Mouse (Mus musculus) midbrain, postnatal 0 days (tissue): ENCODE data around the gene Dock6. TPM values are rescaled to one million over a fixed set of nuclear protein-coding genes. Genes with fewer than 3 reads are reported as not detected.
A peak's percentile ranks its signal among the peaks of the same experiment; 100 is the strongest.
"Not testable (repeated sequence)": the region's sequence is repeated elsewhere in the genome, so short reads cannot be mapped to it uniquely, and the experiment has no call there.

ENCODE experiments used
- ATAC-seq: fragments of 200-750 bp; cut with Nextera tagmentation; 2 replicates; pipeline ENCODE4 v1.8.0; 2017; ENCODE audit warnings: moderate number of reproducible peaks, mild to moderate bottlenecking, moderate TSS enrichment, moderate library complexity; ENCODE audit not compliant: low FRiP score
- DNase-seq: peaks from one replicate; pipeline ENCODE4 v3.0.0-alpha.2; 2015; ENCODE audit warnings: low spot score
- H3K27ac ChIP-seq: fragments of 300-500 bp; sonication (generic); 2 replicates; pipeline ENCODE4 v1.5.1; 2014; ENCODE audit warnings: low read depth, mild to moderate bottlenecking, low read length, mixed read lengths
- H3K27me3 ChIP-seq: fragments of 300-500 bp; sonication (generic); 2 replicates; pipeline ENCODE4 v1.6.1; 2014; ENCODE audit warnings: low read length, control low read depth, mixed read lengths; ENCODE audit not compliant: insufficient read depth
- H3K36me3 ChIP-seq: fragments of 300-500 bp; sonication (generic); 2 replicates; pipeline ENCODE4 v1.6.1; 2014; ENCODE audit warnings: low read length, control low read depth, mixed read lengths; ENCODE audit not compliant: insufficient read depth
- H3K4me1 ChIP-seq: fragments of 300-500 bp; sonication (generic); 2 replicates; pipeline ENCODE4 v1.6.1; 2014; ENCODE audit warnings: mild to moderate bottlenecking, control low read depth, antibody characterized with exemption, low read length, mixed read lengths; ENCODE audit not compliant: insufficient read depth
- H3K4me2 ChIP-seq: fragments of 300-500 bp; sonication (generic); 2 replicates; pipeline ENCODE4 v1.6.1; 2014; ENCODE audit warnings: low read depth, mild to moderate bottlenecking, low read length, mixed read lengths; ENCODE audit not compliant: poor library complexity, severe bottlenecking
- H3K4me3 ChIP-seq: fragments of 300-500 bp; sonication (generic); 2 replicates; pipeline ENCODE4 v1.5.1; 2014; ENCODE audit warnings: low read depth, mild to moderate bottlenecking, low read length, moderate library complexity
- H3K9ac ChIP-seq: fragments of 300-500 bp; sonication (generic); replicated peaks from 2 replicates; pipeline ENCODE4 v1.6.1; 2014; ENCODE audit warnings: mild to moderate bottlenecking, low read length, moderate library complexity, mixed read lengths; ENCODE audit not compliant: poor library complexity, severe bottlenecking
- H3K9me3 ChIP-seq: fragments of 300-500 bp; sonication (generic); 2 replicates; pipeline ENCODE4 v1.6.1; 2016; ENCODE audit warnings: low read length, control low read depth
- CTCF ChIP-seq: IDR thresholded peaks from 2 replicates; pipeline ENCODE4 v1.5.1; 2016; ENCODE audit warnings: antibody characterized with exemption, mild to moderate bottlenecking
- WGBS: fragments of 180-500 bp; shearing (Covaris S2); extraction: QIAGEN DNeasy Blood & Tissue Kit; methylation state at CpG from one replicate; pipeline ENCODE4 v1.1.7; 2014; 5-methylcytosine and 5-hydroxymethylcytosine counted together
- polyA plus RNA-seq: library from polyadenylated mRNA; unstranded; fragments of >200 nt; fragmentation: Nextera tagmentation; extraction: Ambion mirVana; gene quantifications from 2 replicates; pipeline ENCODE4 v1.2.1, GENCODE M21; 2015
- total RNA-seq: library from RNA; depleted of rRNA; stranded (reverse); fragments of >200 nt; gene quantifications from 2 replicates; pipeline ENCODE4 v1.2.3, GENCODE M21; 2014

The Dock6 gene
- total and polyA plus RNA-seq, 2 experiments from 2014 or later: 11.3 to 18.0 TPM

DNA sequence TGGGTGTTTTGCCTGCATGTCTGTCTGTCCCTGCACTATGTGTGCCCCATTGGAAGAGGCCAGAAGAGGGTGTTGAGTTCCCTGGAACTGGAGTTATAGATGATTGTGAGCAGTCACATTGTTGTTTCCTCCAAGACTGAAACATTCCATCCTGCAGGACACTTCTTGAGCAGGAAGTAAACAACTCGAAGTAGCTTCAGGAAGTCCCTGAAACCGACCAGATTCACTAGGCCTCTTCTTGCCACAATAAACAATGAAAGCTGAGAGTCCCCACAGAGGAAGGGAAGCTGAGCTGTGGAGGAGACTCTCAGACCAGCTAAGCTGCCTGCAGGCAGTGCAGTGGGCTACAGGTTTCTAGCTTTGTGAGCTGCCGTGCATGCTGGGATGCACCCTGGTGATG is 74.7 kb downstream of the Dock6 start:
- no peak overlapping the region for H3K27ac ChIP-seq
- H3K27me3 ChIP-seq: no peaks in the 10 kb centered on the region
- H3K36me3 ChIP-seq: 0 out of 2 replicates have a peak, but pooled peaks cover 3% of the 10 kb centered on the region
- no peaks in the 10 kb centered on the region for H3K9me3 ChIP-seq
- H3K4me3 ChIP-seq: no peak overlapping the region
- ATAC-seq (no peak), DNase-seq (no peak)
- WGBS: 84% methylated on average over 3 of the region's 3 CpGs
- no peak overlapping the region for H3K4me2 ChIP-seq
- H3K4me1 ChIP-seq: no peaks in the 10 kb centered on the region
- TF ChIP-seq CTCF: no peak
- no peak overlapping the region for H3K9ac ChIP-seq

- no peak for TF ChIP-seq CTCF
- DNase-seq: no peak
Observed at GRCm38 (mm10) chr9:21774353-21774752, 78.1 kb downstream of the Dock6 start.

DNA sequence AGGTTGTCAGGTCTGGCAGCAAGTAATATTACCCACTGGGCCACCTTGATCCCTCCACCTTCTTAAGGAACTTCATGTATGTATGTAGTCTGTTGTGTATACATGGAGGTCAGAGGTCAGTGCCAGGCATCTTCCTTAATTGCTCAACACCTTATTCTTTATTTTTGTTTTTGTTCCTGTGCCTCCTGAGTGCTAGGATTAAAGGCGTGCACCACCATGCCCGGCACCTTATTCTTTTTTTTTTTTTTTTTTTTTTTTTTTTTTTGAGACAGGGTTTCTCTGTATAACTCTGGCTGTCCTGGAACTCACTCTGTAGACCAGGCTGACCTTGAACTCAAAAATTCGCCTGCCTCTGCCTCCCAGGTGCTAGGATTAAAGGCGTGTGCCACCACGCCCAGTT is 79.0 kb downstream of the Dock6 start:
- not testable (repeated sequence) for ATAC-seq

More at GRCm38 (mm10) chr9:21774353-21774752, 78.1 kb downstream of the Dock6 start:
- H3K9ac ChIP-seq: no peak overlapping the region
- H3K4me2 ChIP-seq: no peak overlapping the region
- H3K9me3 ChIP-seq: no peaks in the 10 kb centered on the region
- 93% methylated on average over 16 of the region's 16 CpGs for WGBS
- H3K27me3 ChIP-seq: no peaks in the 10 kb centered on the region
- H3K27ac ChIP-seq: no peak overlapping the region
- H3K4me3 ChIP-seq: no peak overlapping the region
- H3K36me3 ChIP-seq: no peaks in the 10 kb centered on the region
- no peak for ATAC-seq
- H3K4me1 ChIP-seq: no peaks in the 10 kb centered on the region

DNA sequence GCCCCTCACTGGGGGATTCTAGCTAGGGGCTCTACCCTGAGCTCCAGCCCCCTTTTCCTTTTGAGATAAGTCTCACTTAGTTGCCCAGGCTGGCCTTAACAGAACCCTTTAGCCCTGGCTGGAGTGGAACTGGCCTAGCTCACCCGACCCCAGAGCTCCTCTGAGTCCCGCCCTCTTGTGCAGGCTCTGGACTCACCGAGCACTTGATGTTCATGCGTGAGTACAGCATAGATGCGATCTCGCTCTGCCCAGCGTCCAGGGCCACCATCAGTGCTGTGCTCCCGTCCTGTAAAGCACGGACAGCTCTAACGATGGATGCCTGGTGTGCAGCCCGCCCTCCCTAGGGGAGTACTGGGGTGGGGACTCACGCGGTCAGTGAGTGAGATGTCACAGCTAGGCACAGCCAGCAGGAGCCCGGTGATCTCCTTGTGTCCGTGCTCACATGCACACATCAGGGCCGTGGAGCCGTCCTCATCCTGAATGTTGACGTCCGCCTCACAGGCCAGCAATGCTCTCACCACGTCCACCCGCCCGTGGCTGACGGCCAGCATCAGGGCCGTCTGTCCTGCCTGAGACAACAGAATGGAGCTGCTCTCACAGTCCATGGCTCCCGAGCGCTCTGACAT is 82.8 kb downstream of the Dock6 start:
- Histone ChIP-seq H3K36me3 (no peaks in the 10 kb centered on the region), H3K4me1 (no peaks in the 10 kb centered on the region), H3K9me3 (no peaks in the 10 kb centered on the region), H3K27me3 (no peaks in the 10 kb centered on the region), H3K27ac (no peak overlapping the region), H3K9ac (no peak overlapping the region), H3K4me3 (no peak overlapping the region), H3K4me2 (no peak overlapping the region)
- WGBS: 72% methylated on average over 26 of the region's 26 CpGs
- no peak for ATAC-seq
- no peak for DNase-seq
- no peak for TF ChIP-seq CTCF

More for the DNA sequence above, 79.0 kb downstream of the Dock6 start:
- not testable (repeated sequence) for DNase-seq, H3K27ac ChIP-seq, H3K4me2 ChIP-seq, H3K4me1 ChIP-seq, H3K9me3 ChIP-seq, H3K9ac ChIP-seq, H3K4me3 ChIP-seq, H3K27me3 ChIP-seq, H3K36me3 ChIP-seq
- 85% methylated on average over 5 of the region's 5 CpGs for WGBS

DNA sequence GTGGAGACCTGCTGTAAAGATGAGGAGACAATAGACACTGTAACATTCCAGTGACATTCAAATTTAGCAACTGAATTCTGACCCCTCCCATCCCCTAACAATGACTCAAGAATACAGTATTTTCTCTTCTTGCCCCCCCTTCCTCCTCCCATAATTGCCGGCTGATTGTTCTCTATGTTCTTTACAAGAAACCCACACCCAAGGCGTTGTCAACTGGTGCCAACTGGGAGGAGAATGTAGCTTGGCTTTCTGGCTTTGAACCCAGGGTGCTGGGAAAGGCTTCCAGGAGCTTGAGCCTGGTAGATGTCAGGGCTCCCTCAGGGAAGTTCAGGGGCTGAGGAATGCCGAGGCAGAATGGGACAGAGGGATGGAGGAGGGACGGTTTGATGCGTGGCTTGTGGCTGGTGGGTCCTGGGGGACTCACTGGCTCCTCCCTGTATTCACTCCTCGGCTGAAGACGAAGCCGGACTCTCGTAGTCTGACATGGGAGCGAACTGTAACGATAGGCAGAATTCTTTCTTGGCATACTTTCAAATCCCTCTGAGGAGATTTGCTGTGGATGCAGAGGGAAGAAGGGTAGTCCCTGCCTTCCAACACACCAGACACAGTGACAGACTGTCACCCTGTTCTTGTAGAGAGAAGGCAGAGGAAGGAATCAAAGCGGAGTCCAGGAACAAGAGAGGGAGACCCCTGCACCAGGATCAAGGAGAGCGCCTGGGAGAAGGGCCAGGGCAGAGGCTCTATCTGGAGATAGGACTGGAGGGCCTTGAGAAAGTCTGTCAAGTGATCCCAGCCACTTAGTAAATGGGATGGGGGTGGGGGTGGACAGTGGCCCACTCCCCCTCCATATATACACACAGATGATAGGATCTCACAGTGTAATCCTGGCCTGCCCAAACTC is 83.7 kb downstream of the Dock6 start:
- Histone ChIP-seq H3K4me1 (no peaks in the 10 kb centered on the region), H3K4me2 (no peak overlapping the region), H3K4me3 (no peak overlapping the region), H3K27me3 (no peaks in the 10 kb centered on the region), H3K36me3 (no peaks in the 10 kb centered on the region), H3K27ac (no peak overlapping the region), H3K9ac (no peak overlapping the region), H3K9me3 (no peaks in the 10 kb centered on the region)
- DNase-seq: peak; percentile 31
- no peak for ATAC-seq
- WGBS: 44% methylated on average over 13 of the region's 13 CpGs
- TF ChIP-seq CTCF: no peak

- no peak for DNase-seq
- no peak overlapping the region for H3K27ac ChIP-seq
Observed at GRCm38 (mm10) chr9:21767896-21768295, 84.5 kb downstream of the Dock6 start.

More at GRCm38 (mm10) chr9:21767896-21768295, 84.5 kb downstream of the Dock6 start:
- Histone ChIP-seq H3K4me3 (no peak overlapping the region), H3K9me3 (no peaks in the 10 kb centered on the region), H3K36me3 (no peaks in the 10 kb centered on the region), H3K4me1 (no peaks in the 10 kb centered on the region), H3K27me3 (no peaks in the 10 kb centered on the region), H3K4me2 (no peak overlapping the region), H3K9ac (no peak overlapping the region)
- 81% methylated on average over 11 of the region's 11 CpGs for WGBS
- ATAC-seq: no peak
- no peak for TF ChIP-seq CTCF
